In the genomic region with DNA sequence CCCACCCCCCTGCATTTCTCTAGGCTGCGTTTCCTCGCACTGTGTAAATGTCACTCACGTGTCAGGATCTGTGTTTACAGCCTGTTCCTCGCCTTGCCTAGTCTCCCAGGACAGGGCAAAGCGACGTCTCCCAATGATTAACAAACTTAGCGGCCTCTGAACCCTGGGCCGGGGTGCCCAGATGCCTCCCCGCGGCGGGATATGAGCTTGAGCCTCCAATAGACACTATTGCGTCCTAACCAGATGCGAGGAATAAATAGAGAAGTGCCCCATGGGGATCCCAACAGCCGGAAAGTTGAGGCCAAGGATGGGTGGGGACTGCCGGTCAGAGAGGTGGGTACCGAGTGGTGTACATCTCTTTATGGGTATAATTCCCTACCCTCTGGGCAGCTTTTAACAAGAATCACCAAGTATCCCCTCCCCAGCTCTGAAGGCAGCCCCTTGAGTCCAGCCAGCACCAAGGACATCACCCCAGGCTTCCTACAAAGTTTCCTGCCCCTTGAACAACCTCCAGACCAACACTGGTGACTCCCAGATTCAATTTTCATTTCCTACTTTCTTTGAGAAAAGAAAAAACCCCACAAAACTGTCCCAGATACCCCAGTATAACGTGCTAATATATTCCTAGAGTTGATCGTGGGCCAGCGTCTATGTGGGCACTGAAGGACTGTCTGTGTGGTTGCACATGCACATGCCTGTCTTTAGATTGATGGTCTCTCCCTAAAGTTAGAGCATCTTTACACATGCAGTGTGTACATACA, we compare ENCODE assay signal across 9 mouse cellular contexts. TPM values are rescaled to one million over a fixed set of nuclear protein-coding genes. Genes with fewer than 3 reads are reported as not detected.
A peak's percentile ranks its signal among the peaks of the same experiment; 100 is the strongest.
DNase-seq lines count a peak whose midpoint lies in the region; ATAC-seq and TF ChIP-seq lines count a peak whose summit lies in the region.
"Had no signal": no experiment of that assay in that cellular context is flagged by ENCODE, and none has a peak within 500 bp of the region (broad histone marks: within the 10 kb centered on the region; RNA-seq: fewer than 3 reads in every experiment).

No protein-coding gene starts in this region.

- DNase-seq in kidney, adult 18-20 months, result peak; percentile 54
- peak; percentile 15 for DNase-seq in embryonic facial prominence, embryonic 11.5 days (ENCODE audit: low spot score)
- DNase-seq in forebrain, postnatal 0 days, result peak; percentile 30
- DNase-seq in midbrain, embryonic 10.5 days (ENCODE audit: low spot score), result no peak
- no peak for DNase-seq in frontal cortex, postnatal 25 days (ENCODE audit: low spot score in 2 of 2)
- no peak for DNase-seq in ovary, adult 18-20 months (ENCODE audit: low spot score)
- DNase-seq in heart, adult 9 months (ENCODE audit: low spot score in 2 of 2), result no peak

- peaks cover 99% of the 10 kb centered on the region for H3K27me3 ChIP-seq in kidney, embryonic 16.5 days (ENCODE audit: insufficient read depth, low read length)
- peaks cover 84% of the 10 kb centered on the region for H3K27me3 ChIP-seq in embryonic facial prominence, embryonic 11.5 days (ENCODE audit: control insufficient read depth, insufficient read depth, low read length)
- peaks cover 14% of the 10 kb centered on the region; the same call in 1 of the 2 replicates for H3K27me3 ChIP-seq in forebrain, postnatal 0 days (ENCODE audit: insufficient read depth, low read length)
- peaks cover 100% of the 10 kb centered on the region for H3K27me3 ChIP-seq in midbrain, embryonic 10.5 days (ENCODE audit: low read depth, poor library complexity, severe bottlenecking)

- WGBS in kidney, embryonic 16.5 days, result 2% methylated on average over 19 of the region's 19 CpGs
- under 1% methylated on average over 19 of the region's 19 CpGs for WGBS in embryonic facial prominence, embryonic 11.5 days
- 14% methylated on average over 19 of the region's 19 CpGs for WGBS in forebrain, postnatal 0 days
- under 1% methylated on average over 19 of the region's 19 CpGs for WGBS in midbrain, embryonic 10.5 days

- H3K4me2 ChIP-seq in kidney, embryonic 16.5 days (replicated peaks; ENCODE audit: low read depth, low read length), result no peak overlapping the region
- peak overlapping the region; percentile 52; the same call in 1 of the 2 replicates for H3K4me2 ChIP-seq in embryonic facial prominence, embryonic 11.5 days (ENCODE audit: low read depth, low read length)
- H3K4me2 ChIP-seq in forebrain, postnatal 0 days (ENCODE audit: low read depth), result peak overlapping the region; percentile 87

- H3K27ac ChIP-seq in kidney, embryonic 16.5 days (ENCODE audit: low read length), result no peak overlapping the region
- no peak overlapping the region for H3K27ac ChIP-seq in embryonic facial prominence, embryonic 11.5 days (replicated peaks; ENCODE audit: low read depth, low read length)
- H3K27ac ChIP-seq in forebrain, postnatal 0 days (ENCODE audit: low read depth, low read length), result peak overlapping the region; percentile 85
- peak overlapping the region; percentile 86 for H3K27ac ChIP-seq in midbrain, embryonic 10.5 days (replicated peaks)
- H3K27ac ChIP-seq: lung, embryonic 15.5 days had no signal

- no peaks in the 10 kb centered on the region for H3K36me3 ChIP-seq in kidney, embryonic 16.5 days (ENCODE audit: insufficient read depth, low read length)
- no peaks in the 10 kb centered on the region for H3K36me3 ChIP-seq in embryonic facial prominence, embryonic 11.5 days (replicated peaks; ENCODE audit: control insufficient read depth, insufficient read depth, low read depth, low read length)
- no peaks in the 10 kb centered on the region for H3K36me3 ChIP-seq in forebrain, postnatal 0 days (ENCODE audit: insufficient read depth)
- no peaks in the 10 kb centered on the region for H3K36me3 ChIP-seq in midbrain, embryonic 10.5 days
- H3K36me3 ChIP-seq: lung, embryonic 15.5 days had no signal

- H3K9ac ChIP-seq in kidney, embryonic 16.5 days (replicated peaks; ENCODE audit: low read length), result no peak overlapping the region
- H3K9ac ChIP-seq in embryonic facial prominence, embryonic 11.5 days (replicated peaks; ENCODE audit: low read length), result no peak overlapping the region; the same call in 1 of the 2 replicates
- peak overlapping the region; percentile 71 for H3K9ac ChIP-seq in forebrain, postnatal 0 days
- H3K9ac ChIP-seq: lung, embryonic 15.5 days had no signal

- H3K9me3 ChIP-seq in kidney, embryonic 16.5 days (ENCODE audit: low read length), result no peaks in the 10 kb centered on the region
- H3K9me3 ChIP-seq in embryonic facial prominence, embryonic 11.5 days (replicated peaks; ENCODE audit: control insufficient read depth, low read length), result no peaks in the 10 kb centered on the region
- H3K9me3 ChIP-seq in forebrain, postnatal 0 days (ENCODE audit: low read length), result no peaks in the 10 kb centered on the region
- H3K9me3 ChIP-seq in midbrain, embryonic 10.5 days (replicated peaks), result no peaks in the 10 kb centered on the region
- H3K9me3 ChIP-seq: lung, embryonic 15.5 days had no signal

- no peak for ATAC-seq in kidney, embryonic 16.5 days (ENCODE audit: low FRiP score, low TSS enrichment)
- no peak for ATAC-seq in embryonic facial prominence, embryonic 11.5 days (replicated peaks; ENCODE audit: insufficient number of reproducible peaks, low FRiP score, low TSS enrichment, low read depth)
- no peak for ATAC-seq in forebrain, postnatal 0 days

- TF ChIP-seq CTCF in forebrain, postnatal 0 days (IDR thresholded peaks at IDR 0.05; ENCODE audit: low read depth), result no peak

- H3K4me3 ChIP-seq in kidney, embryonic 16.5 days (ENCODE audit: low read length), result no peak overlapping the region
- no peak overlapping the region for H3K4me3 ChIP-seq in embryonic facial prominence, embryonic 11.5 days (ENCODE audit: low read depth, low read length)
- H3K4me3 ChIP-seq in forebrain, postnatal 0 days (ENCODE audit: low read depth, low read length), result peak overlapping the region; percentile 44
- peak overlapping the region; percentile 58 for H3K4me3 ChIP-seq in midbrain, embryonic 10.5 days

- peaks cover 24% of the 10 kb centered on the region for H3K4me1 ChIP-seq in kidney, embryonic 16.5 days (ENCODE audit: insufficient read depth, low read length)
- peaks cover 4% of the 10 kb centered on the region; the same call in 1 of the 2 replicates for H3K4me1 ChIP-seq in embryonic facial prominence, embryonic 11.5 days (ENCODE audit: control insufficient read depth, insufficient read depth, low read length)
- H3K4me1 ChIP-seq in forebrain, postnatal 0 days (ENCODE audit: insufficient read depth), result no peaks in the 10 kb centered on the region
- peaks cover 58% of the 10 kb centered on the region for H3K4me1 ChIP-seq in midbrain, embryonic 10.5 days

RNA-seq across cellular contexts. Expression of gene Lhx2, which starts 9.8 kb away (rescaled TPM):
- 0.16 TPM in 1 of 2 replicates, not detected in the other for polyA plus RNA-seq in kidney, embryonic 16.5 days (2015; fragmentation: Nextera tagmentation; extraction: Ambion mirVana)
- polyA plus RNA-seq in embryonic facial prominence, embryonic 11.5 days (2014; fragmentation: Nextera tagmentation; extraction: Ambion mirVana), result 15.5 and 18.6 TPM in 2 replicates
- 82.8 and 87.6 TPM in 2 replicates for total RNA-seq in forebrain, postnatal 0 days (2014; rRNA removed)
- 43.5 and 45.9 TPM in 2 replicates for polyA plus RNA-seq in forebrain, postnatal 0 days (2015; fragmentation: Nextera tagmentation; extraction: Ambion mirVana)
- 23.3 and 29.0 TPM in 2 replicates for polyA plus RNA-seq in midbrain, embryonic 10.5 days (2016; fragmentation: Nextera tagmentation; extraction: Ambion mirVana)
- polyA plus RNA-seq: lung, embryonic 15.5 days had no signal

Comparison
In these comparisons a context has a peak if more than half of its experiments do, and no peak if none do; other contexts are left out.
1. DNase-seq: peak in kidney, adult 18-20 months (single experiment), embryonic facial prominence, embryonic 11.5 days (single experiment) and forebrain, postnatal 0 days (single experiment); none in midbrain, embryonic 10.5 days (single experiment), frontal cortex, postnatal 25 days (0 of 2), ovary, adult 18-20 months (single experiment) and heart, adult 9 months (0 of 2).
2. H3K27ac ChIP-seq: peak in forebrain, postnatal 0 days (single experiment) and midbrain, embryonic 10.5 days (single experiment); none in kidney, embryonic 16.5 days (single experiment) and embryonic facial prominence, embryonic 11.5 days (single experiment).
3. H3K4me3 ChIP-seq: peak in forebrain, postnatal 0 days (single experiment) and midbrain, embryonic 10.5 days (single experiment); none in kidney, embryonic 16.5 days (single experiment) and embryonic facial prominence, embryonic 11.5 days (single experiment).
4. RNA of gene Lhx2, which starts 9.8 kb away (polyA plus RNA-seq): 43.5 to 45.9 TPM in forebrain, postnatal 0 days, 23.3 to 29.0 TPM in midbrain, embryonic 10.5 days and 15.5 to 18.6 TPM in embryonic facial prominence, embryonic 11.5 days; 0.16 TPM in kidney, embryonic 16.5 days; every median in the first group is over 10 times any median in the second.